Mouse (Mus musculus) kidney, adult 11 months (tissue): ENCODE measurements around the gene Stk33.

ENCODE experiments used
- DNase-seq: peaks from one replicate; pipeline ENCODE4 v3.0.0; 2022

Gene Stk33

GRCm38 (mm10) chr7:109347241-109347640, 91.6 kb downstream of the Stk33 start:
- no peak for DNase-seq

DNA sequence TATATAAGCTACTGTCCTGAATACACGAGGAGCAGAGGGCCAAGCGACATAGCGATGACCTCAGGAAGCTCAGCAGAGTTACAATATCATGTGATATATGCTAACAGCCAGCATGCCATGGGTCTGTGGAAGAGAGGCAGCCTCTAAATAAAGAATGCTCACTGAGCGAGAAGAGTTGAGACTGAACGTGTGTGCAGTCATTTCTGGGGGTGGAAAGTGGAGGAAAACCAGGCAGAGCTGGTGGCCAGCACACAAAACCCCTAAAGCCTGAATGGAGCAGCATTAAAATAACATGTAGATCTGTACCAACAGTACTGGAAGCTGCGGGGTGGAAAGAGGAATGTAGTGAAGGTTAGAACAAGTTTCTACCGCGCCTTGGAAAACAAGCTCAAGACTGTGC, 107.2 kb downstream of the Stk33 start:
- DNase-seq: no peak

- DNase-seq: no peak
Measured at GRCm38 (mm10) chr7:109328772-109329171, 110.1 kb downstream of the Stk33 start.

DNA sequence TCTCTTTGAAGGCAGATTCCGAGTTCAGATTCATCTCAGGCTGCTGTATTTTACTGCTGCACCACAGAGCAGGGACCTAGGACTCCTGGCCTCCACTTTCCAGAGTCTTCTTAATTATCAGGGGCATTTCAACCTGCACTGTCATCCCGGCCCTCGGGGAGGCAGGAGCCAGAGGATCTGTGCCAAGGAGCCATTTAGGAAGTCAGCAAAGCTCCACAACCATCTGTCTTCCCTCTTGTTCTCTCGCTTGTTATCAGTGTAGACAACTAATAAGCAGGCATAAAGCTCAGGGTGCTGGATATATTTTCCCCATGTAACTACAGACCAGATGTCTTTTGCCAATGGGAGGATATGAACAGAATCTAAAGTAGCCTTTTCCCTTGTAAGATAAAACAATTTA, 112.1 kb downstream of the Stk33 start:
- no peak for DNase-seq

- DNase-seq: no peak
Measured at GRCm38 (mm10) chr7:109325731-109326130, 113.2 kb downstream of the Stk33 start.

DNA sequence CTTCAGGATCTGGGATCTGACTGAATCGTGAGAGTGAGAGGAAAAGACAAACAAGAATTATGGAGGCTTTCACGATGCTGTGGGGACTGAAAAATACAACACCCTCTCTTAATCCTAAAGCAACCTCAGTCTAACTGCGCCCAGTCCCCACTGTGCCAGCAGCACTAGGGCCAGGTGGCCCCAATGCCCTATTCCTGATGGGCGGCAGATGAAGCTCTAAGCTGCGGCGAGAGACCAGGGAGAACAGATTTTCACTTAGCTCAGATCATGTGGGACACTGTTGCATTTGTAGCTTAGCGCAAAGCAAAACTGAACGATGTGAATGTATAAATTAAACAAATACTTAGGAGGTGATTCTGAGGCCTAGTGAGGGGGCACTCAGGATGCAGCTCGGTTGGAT, 113.7 kb downstream of the Stk33 start:
- DNase-seq: no peak

DNA sequence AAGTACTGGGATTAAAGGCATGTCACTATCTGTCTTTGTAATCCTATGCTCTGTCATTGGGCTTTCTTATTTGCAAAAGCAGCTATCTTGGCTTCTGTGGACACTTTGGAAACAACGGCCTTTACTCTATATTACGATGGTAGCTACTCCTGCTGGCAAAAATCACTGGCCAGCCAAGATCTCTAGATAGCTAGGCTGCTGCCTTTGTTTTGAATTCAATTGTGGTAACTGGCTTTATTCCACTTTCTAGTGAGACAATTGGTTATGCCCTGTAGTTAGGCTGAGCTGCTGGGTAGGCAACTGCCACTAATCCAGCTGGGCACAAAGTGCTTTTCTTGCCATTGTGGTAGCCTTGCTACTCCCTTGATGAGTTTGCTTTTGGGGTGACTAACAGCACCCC, 129.4 kb downstream of the Stk33 start:
- DNase-seq: no peak

- no peak for DNase-seq
Measured at GRCm38 (mm10) chr7:109295807-109296206, 143.1 kb downstream of the Stk33 start.

GRCm38 (mm10) chr7:109295351-109295750, 143.5 kb downstream of the Stk33 start:
- no peak for DNase-seq

DNA sequence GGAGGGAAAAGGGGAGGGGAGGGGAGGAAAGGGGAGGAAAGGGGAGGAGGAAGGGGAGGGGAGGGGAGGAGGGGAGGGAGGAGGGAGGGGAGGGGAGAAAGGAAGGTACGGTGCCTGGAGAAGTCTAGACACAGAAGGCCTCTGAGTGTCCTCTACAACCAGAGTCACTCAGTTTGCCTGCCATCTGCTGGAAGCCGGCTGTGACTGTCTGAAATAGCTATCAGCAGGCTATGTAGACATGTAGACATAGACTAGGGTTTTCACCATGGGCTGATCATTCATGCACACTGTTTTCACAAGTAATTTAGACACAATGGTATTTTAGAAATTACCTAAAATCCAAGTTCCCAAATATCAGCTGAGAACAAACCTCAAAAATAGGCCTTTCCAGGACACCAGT, 148.4 kb downstream of the Stk33 start:
- no peak for DNase-seq

DNA sequence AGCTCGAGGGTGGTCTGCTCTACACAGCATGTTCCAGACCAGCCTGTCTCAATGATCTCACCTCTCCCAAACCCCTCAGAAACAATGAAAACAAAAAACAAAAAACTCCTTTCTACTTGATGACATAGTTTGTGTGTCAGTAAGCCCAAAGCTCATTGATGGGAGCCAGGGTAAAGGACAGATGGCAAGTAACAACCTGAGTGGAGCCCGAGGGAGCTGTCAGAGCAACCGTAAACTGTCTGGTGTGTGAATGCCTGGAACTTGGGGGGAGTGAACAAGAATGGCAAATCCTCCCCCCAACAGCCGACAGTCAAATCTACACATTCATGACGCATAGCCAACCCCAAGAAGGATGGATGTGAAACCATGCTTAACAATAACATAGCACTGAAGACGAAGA, 149.8 kb downstream of the Stk33 start:
- DNase-seq: no peak

GRCm38 (mm10) chr7:109282106-109282505, 156.8 kb downstream of the Stk33 start:
- no peak for DNase-seq

GRCm38 (mm10) chr7:109276622-109277021, 162.3 kb downstream of the Stk33 start:
- no peak for DNase-seq

DNA sequence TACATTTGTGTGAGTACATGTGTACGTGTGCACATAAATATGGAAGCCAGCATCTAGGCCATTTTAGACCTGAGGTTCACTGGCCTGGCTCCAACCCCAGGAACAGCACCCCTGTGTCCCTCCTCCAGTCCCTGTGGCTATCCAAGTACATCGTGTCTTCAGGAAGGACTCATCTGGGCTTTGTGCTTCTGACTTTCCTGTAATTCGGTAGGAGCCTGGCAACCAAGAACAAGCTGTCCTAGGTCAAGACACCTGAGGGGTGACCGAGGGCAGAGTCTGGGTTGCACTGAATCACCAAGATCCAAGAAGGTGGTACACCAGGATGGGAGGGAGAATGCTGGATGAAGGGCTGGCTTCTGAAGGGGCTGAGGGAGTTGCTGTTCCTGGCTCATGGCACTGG, 163.0 kb downstream of the Stk33 start:
- DNase-seq: no peak

- DNase-seq: no peak
Measured at GRCm38 (mm10) chr7:109275151-109275550, 163.7 kb downstream of the Stk33 start.

DNA sequence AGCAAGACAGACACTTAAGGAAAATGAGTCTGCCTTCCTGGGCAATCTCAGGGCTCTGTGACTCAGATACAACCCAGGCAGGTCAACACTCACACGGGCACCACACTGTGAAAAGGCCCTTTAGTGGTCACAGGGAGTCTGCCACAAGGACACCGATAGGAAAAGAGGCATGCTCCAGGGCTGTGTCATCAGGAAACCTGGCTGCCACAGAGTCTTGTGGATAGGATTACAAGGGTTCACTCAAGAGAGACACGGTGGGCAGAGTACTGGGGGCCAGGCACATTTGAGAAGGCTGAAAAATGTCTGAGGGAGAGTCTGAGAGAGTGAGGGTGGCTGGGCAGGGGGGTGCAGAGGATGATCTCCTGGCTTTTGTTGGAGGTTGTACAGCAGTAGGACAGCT, 164.6 kb downstream of the Stk33 start:
- DNase-seq: no peak

DNA sequence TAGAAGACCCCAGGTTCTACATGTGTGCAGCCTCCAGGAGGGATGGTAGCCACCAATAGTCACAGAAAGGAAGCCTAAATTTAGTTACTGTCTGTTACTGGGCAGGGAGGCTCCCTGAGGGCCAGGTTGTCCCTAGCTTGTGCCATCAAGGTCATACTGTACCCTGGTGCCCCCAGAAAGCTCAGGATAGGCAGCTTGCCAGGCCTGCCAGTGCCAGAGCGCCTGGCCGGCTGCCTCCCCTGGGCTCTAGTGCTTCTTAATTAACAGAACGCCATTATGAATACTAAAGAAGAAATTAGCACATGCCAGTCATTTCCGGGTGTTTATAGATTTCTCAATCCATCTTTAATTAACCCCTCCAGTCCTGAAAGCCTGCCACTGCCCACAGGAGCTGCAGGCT, 169.8 kb downstream of the Stk33 start:
- DNase-seq: peak; percentile 68

GRCm38 (mm10) chr7:109267370-109267769, 171.5 kb downstream of the Stk33 start:
- no peak for DNase-seq

GRCm38 (mm10) chr7:109266181-109266580, 172.7 kb downstream of the Stk33 start:
- no peak for DNase-seq

- DNase-seq: no peak
Measured at GRCm38 (mm10) chr7:109265606-109266005, 173.3 kb downstream of the Stk33 start.

DNA sequence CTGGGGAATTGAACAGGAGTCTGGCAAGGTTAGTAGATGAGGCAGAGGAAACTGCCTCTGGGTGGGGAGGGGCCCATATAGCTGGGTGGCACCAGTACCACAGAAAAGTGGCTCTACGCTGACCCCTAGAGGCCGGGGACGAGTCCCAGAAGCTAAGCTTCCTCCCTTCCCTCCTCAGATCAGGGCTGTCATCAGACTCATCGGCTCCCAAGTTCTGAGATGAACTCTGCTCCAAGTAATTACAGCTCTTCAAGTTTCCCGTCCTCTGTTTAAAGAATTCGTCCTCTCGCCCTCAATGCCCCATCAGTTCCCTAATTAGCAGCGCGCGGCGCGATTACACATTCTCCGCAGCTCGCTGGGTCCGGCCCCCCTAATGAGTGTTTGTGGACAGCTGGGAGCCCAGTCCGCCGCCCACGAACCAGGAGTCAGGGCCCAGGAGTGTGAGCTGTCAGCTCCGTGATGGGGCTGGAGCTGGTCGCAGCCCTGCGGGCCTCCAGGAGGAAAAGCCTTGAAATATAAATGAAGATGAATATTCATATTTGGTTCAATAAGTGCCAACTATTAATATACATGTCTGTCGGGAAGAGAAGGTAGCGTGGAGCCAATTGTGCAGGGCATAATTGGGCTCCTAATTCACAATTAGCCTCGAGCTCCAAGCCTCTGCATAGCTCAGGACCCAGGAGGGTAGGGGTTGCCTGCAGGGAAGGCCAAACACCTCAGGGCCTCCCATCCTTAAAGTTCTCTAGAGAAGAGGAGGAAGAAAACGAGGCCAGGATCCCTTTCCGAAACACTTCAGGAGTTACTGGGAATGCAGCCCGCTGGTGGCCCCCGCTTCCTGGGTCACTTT, 183.2 kb downstream of the Stk33 start:
- peak; percentile 16 for DNase-seq

GRCm38 (mm10) chr7:109251418-109251817, 187.5 kb downstream of the Stk33 start:
- no peak for DNase-seq

GRCm38 (mm10) chr7:109244776-109245175, 194.1 kb downstream of the Stk33 start:
- DNase-seq: no peak

GRCm38 (mm10) chr7:109241313-109241712, 197.6 kb downstream of the Stk33 start:
- no peak for DNase-seq

GRCm38 (mm10) chr7:109239346-109239745, 199.5 kb downstream of the Stk33 start:
- DNase-seq: no peak
